Mouse (Mus musculus): ENCODE measurements around the gene Krtap4-7.
"Not testable (repeated sequence)": the region's sequence is repeated elsewhere in the genome, so short reads cannot be mapped to it uniquely, and the experiment has no call there.

Krtap4-7 gene

DNA sequence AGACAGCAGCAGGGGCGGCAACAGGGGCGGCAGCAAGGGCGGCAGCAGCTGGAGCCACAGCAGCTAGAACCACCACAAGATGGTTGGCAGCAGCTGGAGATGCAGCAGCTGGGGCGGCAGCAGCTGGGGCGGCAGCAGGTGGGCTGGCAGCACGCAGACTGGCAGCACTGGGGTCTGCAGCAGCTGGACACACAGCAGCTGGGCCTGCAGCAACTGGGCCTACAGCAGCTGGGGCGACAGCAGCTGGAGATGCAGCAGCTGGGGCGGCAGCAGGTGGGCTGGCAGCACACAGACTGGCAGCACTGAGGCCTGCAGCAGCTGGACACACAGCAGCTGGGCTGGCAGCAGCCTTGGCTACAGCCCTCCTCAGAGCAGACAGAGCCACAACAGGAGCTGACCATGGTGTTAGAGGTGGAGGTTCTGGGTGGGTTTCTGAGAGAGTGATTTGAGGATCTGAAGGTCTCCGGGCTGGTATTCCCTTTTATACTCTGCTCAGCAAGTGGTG, at the start of gene Krtap4-7:
Gene Krtap4-7 (minus strand): TSS at position 455 of the 505 bp plus-strand sequence.
- DNase-seq = not testable (repeated sequence)

DNA sequence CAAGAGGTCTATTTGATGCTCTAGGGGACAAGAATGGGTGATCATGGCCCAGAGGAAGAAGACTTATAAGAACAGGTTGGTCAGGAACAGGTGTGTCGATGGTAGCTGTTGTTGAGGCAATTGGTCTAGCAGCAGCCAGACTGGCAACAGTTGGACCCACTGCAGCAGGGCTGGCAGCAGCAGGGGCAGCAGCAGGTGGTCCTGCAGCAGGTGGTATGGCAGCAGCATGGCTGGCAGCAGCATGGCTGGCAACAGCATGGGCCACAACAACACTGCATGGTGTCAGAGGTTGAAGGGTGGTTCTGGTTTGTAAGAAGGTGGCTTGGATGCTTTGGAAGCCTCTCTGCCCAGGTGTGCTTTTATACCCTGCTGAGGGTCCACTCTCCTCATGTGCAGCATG, 46.6 kb upstream of the Krtap4-7 start, which contains the start of gene Gm14190:
Gene Gm14190 (minus strand): TSS at position 278 of the 400 bp plus-strand sequence.
- no peak for DNase-seq

DNA sequence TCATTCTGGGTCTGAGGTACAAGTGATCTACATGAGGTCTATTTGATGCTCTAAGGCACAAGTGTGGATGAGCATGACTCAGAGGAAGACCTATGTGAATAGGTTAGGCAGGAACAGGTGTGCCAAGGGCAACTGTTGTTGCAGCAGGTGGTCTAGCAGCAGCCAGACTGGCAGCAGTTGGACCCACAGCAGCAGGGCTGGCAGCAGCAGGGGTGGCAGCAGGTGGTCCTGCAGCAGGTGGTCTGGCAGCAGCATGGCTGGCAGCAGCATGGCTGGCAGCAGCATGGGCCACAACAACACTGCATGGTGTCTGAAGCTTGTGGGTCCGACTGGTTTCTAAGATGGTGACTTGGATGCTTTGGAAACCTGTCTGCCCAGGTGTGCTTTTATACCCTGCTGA, 41.3 kb upstream of the Krtap4-7 start:
- DNase-seq = not testable (repeated sequence)

DNA sequence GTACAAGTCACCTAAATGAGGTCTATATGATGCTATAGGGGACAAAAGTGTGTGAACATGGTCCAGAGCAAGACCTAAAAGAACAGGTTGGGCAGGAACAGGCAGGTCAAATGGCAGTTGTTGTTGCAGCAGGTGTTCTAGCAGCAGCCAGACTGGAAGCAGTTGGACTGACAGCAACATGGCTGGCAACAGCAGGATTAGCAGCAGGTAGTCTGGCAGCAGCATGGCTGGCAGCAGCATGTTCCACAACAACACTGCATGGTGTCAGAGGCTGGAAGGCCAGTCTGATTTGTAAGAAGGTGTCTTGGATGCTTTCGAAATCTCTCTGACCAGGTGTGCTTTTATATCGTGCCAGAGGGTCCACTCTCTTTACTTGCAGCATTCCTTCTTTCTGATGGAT, 39.6 kb upstream of the Krtap4-7 start:
- no peak for DNase-seq

GRCm38 (mm10) chr11:99665860-99666259, 22.0 kb upstream of the Krtap4-7 start, which contains the start of gene Krtap4-6:
TSS of gene Krtap4-6 (minus strand) at chr11:99665960.
- no peak for DNase-seq

GRCm38 (mm10) chr11:99662802-99663201, 18.9 kb upstream of the Krtap4-7 start:
- no peak for DNase-seq

- DNase-seq = no peak
Observed at GRCm38 (mm10) chr11:99659256-99659655, 15.4 kb upstream of the Krtap4-7 start.

DNA sequence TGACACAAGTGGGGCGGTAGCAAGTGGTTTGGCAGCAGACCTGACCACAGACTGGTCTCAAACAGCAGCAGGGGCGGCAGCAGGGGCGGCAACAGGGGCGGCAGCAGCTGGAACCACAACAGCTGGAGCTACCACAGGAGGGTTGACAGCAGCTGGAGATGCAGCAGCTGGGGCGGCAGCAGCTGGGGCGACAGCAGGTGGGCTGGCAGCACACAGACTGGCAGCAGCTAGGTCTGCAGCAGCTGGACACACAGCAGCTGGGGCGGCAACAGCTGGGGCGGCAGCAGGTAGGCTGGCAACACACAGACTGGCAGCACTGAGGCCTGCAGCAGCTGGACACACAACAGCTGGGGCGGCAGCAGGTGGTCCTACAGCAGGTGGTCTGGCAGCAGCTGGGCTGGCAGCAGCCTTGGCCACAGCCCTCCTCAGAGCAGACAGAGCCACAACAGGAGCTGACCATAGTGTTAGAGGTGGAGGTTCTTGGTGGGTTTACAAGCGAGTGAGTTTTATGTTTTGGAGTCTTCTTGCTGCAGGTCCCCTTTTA, 14.7 kb upstream of the Krtap4-7 start, which contains the start of gene Gm11563:
Gene Gm11563 (minus strand): TSS at position 494 of the 544 bp plus-strand sequence.
- DNase-seq = not testable (repeated sequence)

- no peak for DNase-seq
Observed at GRCm38 (mm10) chr11:99657051-99657450, 13.2 kb upstream of the Krtap4-7 start.

DNA sequence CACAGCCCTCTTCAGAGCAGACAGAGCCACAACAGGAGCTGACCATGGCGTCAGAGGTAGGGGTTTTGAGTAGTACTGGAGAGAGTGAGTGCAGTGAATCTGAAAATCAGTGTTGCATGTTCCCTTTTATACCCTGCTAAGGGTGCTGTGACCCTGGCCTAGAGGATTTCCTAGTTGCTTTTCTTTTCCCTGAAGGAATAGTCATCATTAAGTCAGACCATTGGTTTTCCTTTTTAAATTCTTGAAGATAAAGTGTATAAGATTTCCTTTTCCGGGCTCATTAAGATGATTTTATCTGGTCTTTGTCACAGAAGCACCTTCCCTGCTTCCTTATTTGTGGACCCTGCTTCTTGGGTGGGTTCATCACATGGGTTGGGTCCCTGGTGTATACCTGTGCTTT, 6.2 kb upstream of the Krtap4-7 start, which contains the start of gene Gm11555:
Gene Gm11555 (minus strand): TSS at position 101 of the 400 bp plus-strand sequence.
- DNase-seq = no peak

- DNase-seq = no peak
Observed at GRCm38 (mm10) chr11:99646444-99646843, 2.6 kb upstream of the Krtap4-7 start.

- DNase-seq = no peak
Observed at GRCm38 (mm10) chr11:99644351-99644750, 462 bp upstream of the Krtap4-7 start.

DNA sequence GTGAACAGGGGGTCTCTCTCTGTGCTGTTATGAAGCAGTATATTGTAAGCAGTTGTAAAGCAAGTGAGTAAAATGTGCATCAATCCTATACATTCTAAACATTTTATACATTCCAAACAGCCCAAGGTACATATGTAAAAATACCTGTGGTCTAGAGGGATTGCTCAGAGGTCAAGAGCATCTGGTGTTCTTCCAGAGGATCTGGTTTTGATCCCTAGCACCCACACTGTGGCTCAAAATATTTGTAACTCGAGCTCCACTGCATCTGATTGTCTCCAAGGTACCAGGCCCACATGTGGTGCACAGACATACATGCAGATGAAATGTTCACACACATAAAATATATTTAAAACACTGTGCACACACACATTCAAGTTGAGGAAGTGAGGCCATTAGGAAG, 3.0 kb downstream of the Krtap4-7 start:
- DNase-seq = no peak

DNA sequence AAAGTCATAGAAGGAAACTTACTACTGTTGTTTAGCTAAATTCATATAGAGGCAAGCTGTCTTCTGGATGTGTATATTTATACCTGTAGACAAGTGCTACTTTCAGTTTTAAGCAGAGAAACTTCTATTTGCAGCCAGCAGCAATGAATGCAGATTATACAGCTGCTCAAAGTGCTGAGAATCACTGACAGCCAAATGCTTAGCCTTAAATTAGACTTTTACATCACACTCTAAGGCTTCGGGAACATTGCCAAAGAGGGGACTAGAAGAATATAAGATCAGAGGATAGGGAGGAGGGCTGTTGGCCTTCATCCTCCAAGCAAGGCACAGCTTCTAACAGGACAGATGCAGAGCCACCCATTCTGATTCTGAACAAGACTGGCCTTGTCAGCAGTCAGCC, 6.8 kb downstream of the Krtap4-7 start:
- DNase-seq = no peak

DNA sequence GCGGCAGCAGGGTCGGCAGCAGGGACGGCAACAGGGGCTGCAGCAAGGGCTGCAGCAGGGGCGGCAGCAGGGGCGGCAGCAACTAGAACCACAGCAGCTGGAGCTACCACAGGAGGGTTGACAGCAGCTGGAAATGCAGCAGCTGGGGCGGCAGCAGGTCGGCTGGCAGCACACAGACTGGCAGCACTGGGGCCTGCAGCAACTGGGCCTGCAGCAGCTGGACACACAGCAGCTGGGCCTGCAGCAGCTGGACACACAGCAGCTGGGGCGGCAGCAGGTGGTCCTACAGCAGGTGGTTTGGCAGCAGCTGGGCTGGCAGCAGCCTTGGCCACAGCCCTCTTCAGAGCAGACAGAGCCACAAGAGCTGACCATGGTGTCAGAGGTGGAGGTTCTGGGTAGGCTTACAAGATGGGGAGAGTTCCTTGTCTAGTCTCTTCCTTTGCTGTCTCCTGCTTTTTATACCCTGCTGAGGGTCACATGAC, 9.2 kb downstream of the Krtap4-7 start, which contains the start of gene Krtap4-2:
Gene Krtap4-2 (minus strand): TSS at position 432 of the 482 bp plus-strand sequence.
- DNase-seq = no peak

DNA sequence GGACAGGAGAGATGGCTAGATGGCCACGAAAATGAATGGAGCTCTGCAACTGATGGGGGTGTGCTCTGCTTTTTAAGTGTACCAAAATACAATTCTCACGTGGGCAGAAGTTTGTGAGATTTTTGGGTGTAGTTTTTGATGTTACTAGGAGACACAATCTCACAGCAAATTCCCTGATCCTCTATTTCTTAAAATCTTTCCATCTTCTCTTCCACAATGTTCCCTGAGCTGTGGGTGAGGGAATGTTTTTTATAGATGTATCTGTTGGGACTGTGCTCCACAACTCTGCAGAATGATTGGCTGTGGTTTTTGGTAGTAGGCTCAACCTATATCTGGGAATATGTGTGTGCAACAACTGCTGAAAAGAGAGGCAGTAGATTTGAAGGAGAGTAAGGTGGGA, 10.6 kb downstream of the Krtap4-7 start:
- DNase-seq = no peak

DNA sequence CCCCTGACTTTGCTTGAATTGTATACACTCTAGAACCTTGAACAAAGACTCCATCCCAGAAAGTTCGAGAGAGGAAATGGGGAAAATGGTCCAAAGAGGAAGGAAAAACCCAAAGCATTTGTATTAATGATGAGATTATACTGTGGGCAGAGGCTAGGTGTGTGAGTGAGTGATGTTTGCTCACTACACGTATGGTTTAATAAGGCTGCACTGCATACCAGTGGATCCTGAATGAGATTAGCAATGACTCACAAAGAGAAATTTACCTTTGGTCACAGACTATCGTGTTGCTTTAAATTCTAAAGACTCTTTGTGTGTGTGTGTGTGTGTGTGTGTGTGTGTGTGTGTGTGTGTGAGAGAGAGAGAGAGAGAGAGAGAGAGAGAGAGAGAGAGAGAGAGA, 13.0 kb downstream of the Krtap4-7 start:
- no peak for DNase-seq

GRCm38 (mm10) chr11:99628138-99628537, 15.8 kb downstream of the Krtap4-7 start, which contains the start of gene Krtap4-1:
TSS of gene Krtap4-1 (minus strand) at chr11:99628238.
- DNase-seq = no peak

DNA sequence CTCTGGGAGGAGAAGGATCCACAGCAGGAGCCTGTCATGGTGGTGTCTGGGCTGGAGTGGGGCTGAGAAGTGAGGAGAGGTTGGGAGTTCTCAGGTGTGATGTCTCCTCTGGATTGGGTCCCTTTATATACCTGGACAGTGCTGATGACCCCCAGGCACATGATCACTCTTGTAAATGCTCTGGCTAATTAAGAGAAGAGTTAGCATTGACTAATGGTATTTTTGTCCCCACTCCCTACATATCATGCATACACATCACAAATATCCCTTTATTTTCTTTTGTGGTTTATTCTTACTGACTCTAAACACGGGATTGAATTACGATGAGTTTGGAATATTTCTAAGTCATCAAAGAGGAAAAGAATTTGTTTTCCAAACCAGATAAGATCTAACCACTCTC, 23.6 kb downstream of the Krtap4-7 start, which contains the start of gene Gm11562:
Gene Gm11562 (minus strand): TSS at position 101 of the 400 bp plus-strand sequence.
- DNase-seq = no peak

DNA sequence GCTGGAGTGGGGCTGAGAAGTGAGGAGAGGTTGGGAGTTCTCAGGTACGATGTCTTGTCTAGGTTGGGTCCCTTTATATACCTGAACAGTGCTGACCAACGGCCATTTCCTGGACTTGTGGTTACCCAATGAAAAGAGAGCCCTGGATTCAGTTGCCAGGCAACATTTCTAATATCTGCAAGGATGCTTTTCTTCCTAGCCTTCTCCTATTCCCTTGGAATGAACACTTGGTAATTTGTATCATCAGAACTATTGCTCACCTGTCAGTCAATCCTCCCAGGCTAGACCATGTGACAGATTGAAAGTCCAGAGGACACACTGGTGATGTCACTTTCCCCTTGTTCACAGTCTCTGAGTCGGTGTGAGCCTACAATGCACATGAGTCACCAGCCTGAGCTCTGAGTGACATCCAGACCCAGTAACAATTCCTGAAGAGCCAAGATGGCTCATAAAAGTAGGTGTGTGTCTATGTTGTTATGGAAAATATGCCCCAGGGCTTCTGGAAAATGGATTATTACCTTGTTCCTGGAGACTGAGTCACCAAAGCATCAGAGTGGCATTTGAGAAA, 29.0 kb downstream of the Krtap4-7 start, which contains the start of gene Krtap2-4:
Gene Krtap2-4 (minus strand): TSS at position 51 of the 568 bp plus-strand sequence.
- no peak for DNase-seq

DNA sequence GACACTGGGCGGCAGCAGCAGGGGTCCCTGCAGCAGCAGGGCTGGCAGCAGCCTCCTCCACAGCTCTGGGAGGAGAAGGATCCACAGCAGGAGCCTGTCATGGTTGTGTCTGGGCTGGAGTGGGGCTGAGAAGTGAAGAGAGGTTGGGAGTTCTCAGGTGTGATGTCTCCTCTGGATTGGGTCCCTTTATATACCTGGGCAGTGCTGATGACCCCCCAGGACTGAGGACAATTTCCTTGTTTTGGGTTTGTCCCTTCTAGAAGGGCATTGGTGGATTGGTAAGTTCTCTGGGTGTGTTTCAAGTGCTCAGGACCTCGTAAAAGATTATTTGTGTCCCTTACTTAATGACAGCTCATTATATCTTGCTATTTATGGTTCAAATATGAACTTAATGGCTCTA, 33.8 kb downstream of the Krtap4-7 start, which contains the start of gene Gm11937:
Gene Gm11937 (minus strand): TSS at position 101 of the 400 bp plus-strand sequence.
- not testable (repeated sequence) for DNase-seq

- no peak for DNase-seq
Observed at GRCm38 (mm10) chr11:99609126-99609525, 34.8 kb downstream of the Krtap4-7 start.

- DNase-seq = not testable (repeated sequence)
Observed at GRCm38 (mm10) chr11:99603208-99603607, 40.7 kb downstream of the Krtap4-7 start, which contains the start of gene Gm11938. TSS of gene Gm11938 (minus strand) at chr11:99603308.
